Mouse (Mus musculus) neural tube, embryonic 13.5 days (tissue): ENCODE measurements around the gene Id1. TPM values are rescaled to one million over a fixed set of nuclear protein-coding genes. Genes with fewer than 3 reads are reported as not detected.

Experiments used
- ATAC-seq: fragments of 200-750 bp; cut with Nextera tagmentation; 2 replicates; pipeline ENCODE4 v1.8.0; 2017; ENCODE audit warnings: low read depth, mild to moderate bottlenecking, moderate TSS enrichment, moderate library complexity
- H3K27ac ChIP-seq: fragments of 300-500 bp; sonication (generic); replicated peaks from 2 replicates; pipeline ENCODE4 v1.5.1; 2015; ENCODE audit warnings: moderate library complexity, mild to moderate bottlenecking, inconsistent platforms
- H3K27me3 ChIP-seq: fragments of 300-500 bp; sonication (generic); 2 replicates; pipeline ENCODE4 v1.6.1; 2015; ENCODE audit warnings: mild to moderate bottlenecking, inconsistent platforms
- H3K36me3 ChIP-seq: fragments of 300-500 bp; sonication (generic); 2 replicates; pipeline ENCODE4 v1.6.1; 2015; ENCODE audit warnings: mild to moderate bottlenecking, inconsistent platforms
- H3K4me1 ChIP-seq: fragments of 300-500 bp; sonication (generic); replicated peaks from 2 replicates; pipeline ENCODE4 v1.6.1; 2015; ENCODE audit warnings: inconsistent platforms
- H3K4me2 ChIP-seq: fragments of 300-500 bp; sonication (generic); 2 replicates; pipeline ENCODE4 v1.6.1; 2015; ENCODE audit warnings: inconsistent platforms, mild to moderate bottlenecking, moderate library complexity
- H3K4me3 ChIP-seq: fragments of 300-500 bp; sonication (generic); 2 replicates; pipeline ENCODE4 v1.5.1; 2015; ENCODE audit warnings: mild to moderate bottlenecking, inconsistent platforms
- H3K9ac ChIP-seq: fragments of 300-500 bp; sonication (generic); 2 replicates; pipeline ENCODE4 v1.6.1; 2015; ENCODE audit warnings: moderate library complexity, mild to moderate bottlenecking, inconsistent platforms
- H3K9me3 ChIP-seq: fragments of 300-500 bp; sonication (generic); 2 replicates; pipeline ENCODE4 v1.6.1; 2016; ENCODE audit warnings: inconsistent platforms
- WGBS: fragments of 180-500 bp; shearing (Covaris S2); methylation state at CpG from one replicate; pipeline ENCODE4 v1.1.7; 2015; 5-methylcytosine and 5-hydroxymethylcytosine counted together
- polyA plus RNA-seq: library from polyadenylated mRNA; unstranded; fragments of >200 nt; fragmentation: Nextera tagmentation; extraction: Ambion mirVana; gene quantifications from 2 replicates; pipeline ENCODE4 v1.2.1, GENCODE M21; 2015

Id1 gene
- polyA plus RNA-seq, 1 experiment from 2014 or later: 63.6 TPM

DNA sequence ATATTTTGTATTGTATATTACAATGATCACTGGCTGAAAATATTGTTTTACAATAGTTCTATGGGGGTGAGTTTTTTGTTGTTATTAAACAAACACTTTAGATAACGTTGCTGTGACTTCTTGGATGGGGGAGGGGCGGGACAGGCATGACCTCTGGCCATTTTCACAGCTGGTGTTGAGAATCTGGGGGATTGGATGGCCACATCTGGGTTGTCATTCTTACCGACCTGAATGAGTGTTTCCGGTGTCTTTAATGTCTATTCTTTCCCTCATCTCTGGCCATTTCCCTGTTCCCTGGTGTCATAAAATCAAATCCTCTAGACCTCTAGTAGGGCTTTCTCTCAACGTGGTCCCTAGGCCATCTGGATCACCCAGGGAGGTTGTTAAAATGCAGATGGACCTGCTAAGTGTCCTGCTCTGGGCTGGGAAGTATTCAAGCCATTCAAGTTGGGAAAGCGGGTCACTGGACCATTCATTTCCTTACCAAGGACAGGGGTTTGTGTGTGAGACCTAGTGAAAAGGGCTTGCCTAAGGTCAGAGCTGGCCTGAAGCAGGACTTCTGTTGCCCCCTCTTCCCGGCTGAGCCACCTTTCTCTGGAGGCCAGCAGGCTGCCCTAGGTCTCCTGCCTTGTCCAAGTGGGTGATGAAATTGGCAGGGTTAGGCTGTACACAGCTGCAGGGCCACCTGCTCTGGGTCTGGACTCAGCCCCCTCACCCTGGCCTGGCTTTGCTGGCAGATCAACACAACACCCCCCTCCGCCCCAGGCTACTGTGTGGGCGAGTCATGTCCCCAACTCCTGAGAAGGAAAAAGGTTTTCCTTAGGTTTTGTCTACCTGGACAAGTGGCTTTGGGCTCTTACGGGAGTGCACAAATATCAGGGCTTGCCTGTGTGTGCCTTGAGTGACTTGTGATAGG lies 1.5 kb downstream of the Id1 start:
- peaks cover 76% of the 10 kb centered on the region for H3K4me1 ChIP-seq
- no peaks in the 10 kb centered on the region for H3K36me3 ChIP-seq
- H3K9me3 ChIP-seq: no peaks in the 10 kb centered on the region
- H3K4me3 ChIP-seq: peak overlapping the region; percentile 57
- 11% methylated on average over 10 of the region's 10 CpGs for WGBS
- peak overlapping the region; percentile 89 for H3K4me2 ChIP-seq
- peak overlapping the region; percentile 84 for H3K9ac ChIP-seq
- H3K27ac ChIP-seq: peak overlapping the region; percentile 88
- no peak for ATAC-seq
- H3K27me3 ChIP-seq: no peaks in the 10 kb centered on the region

- WGBS: 62% methylated on average over 2 of the region's 2 CpGs
- Histone ChIP-seq H3K9ac (peak overlapping the region; percentile 84), H3K4me1 (peaks cover 76% of the 10 kb centered on the region), H3K36me3 (no peaks in the 10 kb centered on the region), H3K4me2 (peak overlapping the region; percentile 89), H3K9me3 (no peaks in the 10 kb centered on the region), H3K27ac (peak overlapping the region; percentile 88), H3K4me3 (peak overlapping the region; percentile 57), H3K27me3 (no peaks in the 10 kb centered on the region)
- ATAC-seq: no peak
Observed at GRCm38 (mm10) chr2:152738341-152738740, 2.3 kb downstream of the Id1 start.

- Histone ChIP-seq H3K27ac (peak overlapping the region; percentile 88), H3K27me3 (no peaks in the 10 kb centered on the region), H3K4me3 (peak overlapping the region; percentile 57), H3K9ac (peak overlapping the region; percentile 84), H3K36me3 (no peaks in the 10 kb centered on the region), H3K4me2 (peak overlapping the region; percentile 89), H3K9me3 (no peaks in the 10 kb centered on the region), H3K4me1 (peaks cover 74% of the 10 kb centered on the region)
- under 1% methylated on average over 34 of the region's 36 CpGs for WGBS
- peak; percentile 14 for ATAC-seq
Observed at GRCm38 (mm10) chr2:152739031-152739841, 3.2 kb downstream of the Id1 start.

DNA sequence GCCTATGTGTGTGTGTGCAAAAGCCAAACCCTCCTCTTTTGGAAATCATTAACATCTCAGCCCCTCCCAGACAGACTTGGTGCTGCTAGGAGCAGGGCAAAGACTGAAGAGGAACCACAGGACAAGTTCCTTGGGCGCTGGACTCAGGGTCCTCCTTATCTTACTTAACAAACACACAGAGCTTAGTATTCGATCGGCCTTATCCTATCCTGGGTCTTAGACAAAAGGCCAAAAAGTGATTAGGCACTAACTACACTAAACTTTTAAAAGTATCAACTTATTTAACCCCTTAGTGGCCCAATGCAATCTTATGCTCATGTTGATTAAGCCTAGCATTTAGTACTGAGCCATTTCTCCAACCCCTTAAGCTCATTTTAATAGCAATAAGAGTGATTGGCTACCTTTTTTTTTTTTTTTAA lies 3.8 kb downstream of the Id1 start:
- peaks cover 67% of the 10 kb centered on the region for H3K4me1 ChIP-seq
- no peaks in the 10 kb centered on the region for H3K27me3 ChIP-seq
- H3K36me3 ChIP-seq: no peaks in the 10 kb centered on the region
- H3K9me3 ChIP-seq: no peaks in the 10 kb centered on the region
- peak overlapping the region; percentile 84; the same call in 1 of the 2 replicates for H3K9ac ChIP-seq
- 41% methylated on average over 3 of the region's 3 CpGs for WGBS
- H3K4me2 ChIP-seq: peak overlapping the region; percentile 89
- no peak overlapping the region for H3K4me3 ChIP-seq
- no peak for ATAC-seq
- H3K27ac ChIP-seq: peak overlapping the region; percentile 88

- 59% methylated on average over 5 of the region's 5 CpGs for WGBS
- H3K9ac ChIP-seq: no peak overlapping the region
- H3K4me3 ChIP-seq: no peak overlapping the region
- H3K4me1 ChIP-seq: peaks cover 64% of the 10 kb centered on the region
- no peaks in the 10 kb centered on the region for H3K36me3 ChIP-seq
- H3K27me3 ChIP-seq: no peaks in the 10 kb centered on the region
- H3K27ac ChIP-seq: no peak overlapping the region
- ATAC-seq: no peak
- no peaks in the 10 kb centered on the region for H3K9me3 ChIP-seq
- no peak overlapping the region for H3K4me2 ChIP-seq
Observed at GRCm38 (mm10) chr2:152740490-152740889, 4.4 kb downstream of the Id1 start.

- Histone ChIP-seq H3K36me3 (no peaks in the 10 kb centered on the region), H3K27me3 (no peaks in the 10 kb centered on the region), H3K9ac (no peak overlapping the region; the same call in 1 of the 2 replicates), H3K4me1 (peaks cover 55% of the 10 kb centered on the region), H3K4me3 (no peak overlapping the region), H3K27ac (peak overlapping the region; percentile 68), H3K9me3 (no peaks in the 10 kb centered on the region), H3K4me2 (peak overlapping the region; percentile 24; the same call in 1 of the 2 replicates)
- ATAC-seq: peak; percentile 19; the same call in 1 of the 2 replicates
- 52% methylated on average over 14 of the region's 14 CpGs for WGBS
Observed at GRCm38 (mm10) chr2:152741153-152742041, 5.3 kb downstream of the Id1 start.

DNA sequence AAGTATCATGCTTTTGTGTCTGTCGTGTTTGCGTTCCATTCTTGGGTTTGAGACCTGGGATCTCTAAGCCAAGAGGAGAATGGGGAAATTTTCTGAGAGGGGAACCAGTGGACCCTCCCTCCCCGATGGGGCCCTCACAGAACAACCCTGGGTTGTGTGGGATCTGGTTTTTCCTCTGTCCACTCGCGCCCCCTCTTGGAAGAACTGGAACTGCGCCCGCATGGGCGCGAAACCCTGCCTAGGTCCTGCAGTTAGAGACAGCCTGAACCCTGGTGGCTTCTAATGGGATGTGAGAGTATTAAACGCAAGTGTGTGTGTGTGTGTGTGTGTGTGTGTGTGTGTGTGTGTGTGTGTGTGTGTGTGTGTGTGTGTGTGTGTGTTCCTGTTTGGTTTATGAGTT lies 6.4 kb downstream of the Id1 start:
- H3K4me2 ChIP-seq: peak overlapping the region; percentile 24; the same call in 1 of the 2 replicates
- ATAC-seq: peak; percentile 62; the same call in 1 of the 2 replicates
- H3K9me3 ChIP-seq: no peaks in the 10 kb centered on the region
- H3K4me1 ChIP-seq: peaks cover 45% of the 10 kb centered on the region
- no peaks in the 10 kb centered on the region for H3K27me3 ChIP-seq
- H3K4me3 ChIP-seq: no peak overlapping the region
- 22% methylated on average over 10 of the region's 10 CpGs for WGBS
- peak overlapping the region; percentile 68 for H3K27ac ChIP-seq
- H3K9ac ChIP-seq: no peak overlapping the region
- no peaks in the 10 kb centered on the region for H3K36me3 ChIP-seq

DNA sequence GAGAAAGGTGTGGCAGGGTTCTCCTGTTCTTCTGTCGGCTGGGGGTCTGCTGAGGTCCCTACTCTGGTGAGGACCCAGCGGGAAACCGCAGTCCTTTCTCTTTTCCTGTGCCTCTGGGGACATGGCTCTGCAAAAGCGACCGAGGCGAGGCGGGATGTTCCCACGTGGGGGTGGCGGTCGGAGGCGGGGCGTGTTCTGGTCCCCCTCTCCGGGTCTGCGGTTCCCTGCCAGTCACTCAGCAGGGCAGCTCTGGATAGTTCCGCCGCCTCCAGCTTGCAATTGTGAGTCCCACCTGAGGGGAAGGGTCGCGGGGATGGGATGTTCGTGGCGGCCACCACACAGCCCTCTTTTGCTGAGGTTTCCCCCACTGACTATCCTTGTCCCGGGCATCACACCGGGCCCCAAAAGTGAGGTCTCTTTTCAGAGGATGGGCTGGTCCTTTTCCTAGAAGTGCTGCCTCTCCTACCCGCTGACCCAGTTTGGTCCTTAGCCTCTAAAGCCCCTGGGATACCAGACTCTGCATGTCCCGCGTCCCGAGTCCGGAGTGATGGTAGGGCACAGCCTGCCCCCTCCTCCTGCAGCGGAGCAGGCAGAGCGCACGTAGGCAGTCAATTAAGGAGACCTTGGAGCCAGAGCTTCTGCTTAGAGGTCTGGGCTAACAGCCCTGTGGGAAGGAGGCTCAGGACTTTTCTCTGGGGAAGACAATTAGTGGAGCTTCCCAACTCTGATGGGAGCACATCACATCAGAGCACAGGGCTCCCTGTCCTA lies 18.1 kb downstream of the Id1 start, which contains the start of gene Cox4i2:
Gene Cox4i2 (plus strand): TSS at position 230 of the 768 bp plus-strand sequence.
- H3K9ac ChIP-seq: peak within 1 kb of the TSS; percentile 56
- WGBS: 3% methylated on average over 30 of the region's 30 CpGs
- H3K27me3 ChIP-seq: peaks cover 11% of the 10 kb centered on the region
- peak within 1 kb of the TSS; percentile 19 for H3K4me3 ChIP-seq
- no peak within 1 kb of the TSS for H3K27ac ChIP-seq
- ATAC-seq: no peak
- peaks cover 19% of the 10 kb centered on the region for H3K4me1 ChIP-seq
- H3K4me2 ChIP-seq: peak within 1 kb of the TSS; percentile 52
- no peaks in the 10 kb centered on the region for H3K9me3 ChIP-seq
- no peaks in the 10 kb centered on the region for H3K36me3 ChIP-seq

DNA sequence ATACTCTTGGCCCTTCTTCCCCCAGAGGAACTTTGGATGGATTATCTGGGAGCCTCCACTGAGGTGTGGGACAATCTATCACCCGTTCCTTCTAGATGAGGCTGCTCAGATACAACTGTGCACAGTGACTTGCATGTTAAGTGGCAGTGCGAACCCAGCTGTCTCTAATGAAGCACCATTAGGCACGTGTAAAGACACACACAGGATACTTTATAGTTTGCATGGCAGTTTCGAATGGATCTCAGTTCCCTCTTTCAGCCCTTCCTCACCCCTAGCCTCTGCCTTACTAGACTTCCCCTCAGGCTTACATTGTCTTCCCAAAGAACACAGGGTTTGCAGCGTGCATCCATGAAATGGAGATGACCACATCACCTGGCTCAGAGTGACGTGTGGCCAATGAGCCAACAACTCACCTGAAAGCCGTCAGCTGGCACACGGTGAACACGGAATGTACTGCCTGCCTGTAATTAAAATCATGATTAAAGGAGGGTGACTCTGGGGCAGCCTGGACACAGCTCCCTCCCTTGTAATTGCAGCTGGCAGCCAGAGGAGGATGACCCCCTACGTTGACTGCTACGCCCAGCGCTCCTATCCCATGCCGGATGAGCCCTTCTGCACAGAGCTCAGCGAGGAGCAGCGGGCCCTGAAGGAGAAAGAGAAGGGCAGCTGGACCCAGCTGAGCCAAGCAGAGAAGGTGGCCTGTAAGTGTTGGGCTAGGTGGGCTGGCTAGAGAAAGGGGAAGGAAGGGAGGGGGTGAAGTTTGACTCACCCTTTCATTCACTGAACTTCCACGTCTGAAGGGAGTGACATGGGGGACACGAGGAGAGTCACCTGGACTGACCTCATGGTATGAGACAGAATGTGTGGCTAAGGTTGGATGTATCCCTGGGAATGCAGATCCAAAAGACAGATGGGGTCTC lies 20.7 kb downstream of the Id1 start:
- 0 out of 2 replicates have a peak, but pooled peaks have one; percentile 20 for ATAC-seq
- no peak overlapping the region for H3K27ac ChIP-seq
- H3K27me3 ChIP-seq: peaks cover 11% of the 10 kb centered on the region
- peaks cover 19% of the 10 kb centered on the region for H3K4me1 ChIP-seq
- no peaks in the 10 kb centered on the region for H3K9me3 ChIP-seq
- no peaks in the 10 kb centered on the region for H3K36me3 ChIP-seq
- no peak overlapping the region for H3K4me2 ChIP-seq
- WGBS: 54% methylated on average over 17 of the region's 17 CpGs
- H3K9ac ChIP-seq: no peak overlapping the region
- H3K4me3 ChIP-seq: no peak overlapping the region

DNA sequence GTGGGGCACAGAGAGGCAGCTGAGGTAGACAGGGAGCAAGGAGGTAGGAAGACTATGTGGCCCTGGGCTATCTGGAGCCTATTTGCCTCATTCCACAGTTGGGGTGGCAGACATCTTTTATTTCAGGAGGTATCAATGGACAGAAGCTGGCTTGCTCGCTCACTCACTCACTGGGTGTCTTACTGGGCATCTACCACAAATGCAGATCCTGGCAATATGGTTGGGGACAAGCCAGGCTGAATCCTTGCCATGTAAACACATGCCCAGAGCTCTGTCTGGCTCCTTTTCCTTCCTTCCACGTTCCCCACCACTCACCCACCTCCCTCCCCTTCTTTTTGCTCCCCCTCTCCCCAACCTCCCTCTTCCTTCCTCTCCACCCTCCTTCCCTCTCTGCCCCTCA lies 21.4 kb downstream of the Id1 start:
- WGBS: 58% methylated on average over 2 of the region's 2 CpGs
- Histone ChIP-seq H3K27me3 (peaks cover 11% of the 10 kb centered on the region), H3K4me2 (no peak overlapping the region), H3K9ac (no peak overlapping the region), H3K4me3 (no peak overlapping the region), H3K36me3 (no peaks in the 10 kb centered on the region), H3K27ac (no peak overlapping the region), H3K9me3 (no peaks in the 10 kb centered on the region), H3K4me1 (peaks cover 19% of the 10 kb centered on the region)
- no peak for ATAC-seq
